Mouse (Mus musculus): Measurements from ENCODE around the gene Ltb4r1. TPM values are rescaled to one million over a fixed set of nuclear protein-coding genes. Genes with fewer than 3 reads are reported as not detected.

Ltb4r1 gene
- under 1 TPM in 3 of 4 experiments, not detected in 1; 0.26 to 0.65 (median 0.53) TPM for total RNA-seq (2022)

DNA sequence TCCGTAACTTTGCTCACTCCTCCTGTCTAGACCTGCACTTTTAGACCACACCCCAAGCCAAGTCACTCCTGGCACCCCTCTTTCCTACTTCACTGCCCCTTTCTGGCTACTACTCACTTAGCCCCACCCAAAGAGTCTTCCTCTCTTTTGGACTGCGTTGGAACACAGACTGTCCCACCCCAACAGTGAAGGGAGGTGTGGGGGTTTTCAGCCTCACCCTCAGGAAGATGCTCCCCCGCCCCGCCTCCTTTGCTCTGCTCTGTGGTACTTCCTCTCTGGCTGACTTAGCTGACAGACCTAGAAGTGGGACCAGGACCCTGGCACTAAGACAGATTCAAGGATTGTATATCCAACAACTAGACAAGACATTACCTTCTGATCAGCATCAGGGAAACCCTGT, at the start of gene Ltb4r1:
TSS of gene Ltb4r1 (plus strand) at position 267 of the 400 bp plus-strand sequence.
- DNase-seq (ENCODE audit: low spot score in 2 of 2) = no peak

DNA sequence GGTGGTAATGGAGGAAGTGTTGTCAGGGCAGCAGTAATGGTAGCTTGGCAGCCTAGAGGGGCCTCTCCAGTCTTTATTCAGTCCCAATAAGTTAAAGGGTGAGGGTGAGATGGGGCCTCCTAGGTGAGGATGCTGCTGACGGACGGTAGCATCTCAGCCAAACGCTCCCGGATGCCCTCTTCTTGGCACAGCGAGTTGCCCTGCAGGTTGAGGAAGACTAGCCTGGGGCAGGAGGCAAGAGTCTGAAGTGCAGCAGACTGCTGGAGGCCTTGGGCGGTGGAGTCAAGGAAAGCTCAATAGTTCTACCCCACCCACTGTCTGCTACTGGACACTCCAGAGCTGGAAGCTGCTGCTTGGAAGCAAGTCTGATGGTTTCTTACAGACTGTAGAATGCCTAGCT, 49.5 kb upstream of the Ltb4r1 start:
- DNase-seq (ENCODE audit: low spot score in 2 of 2) = no peak

DNA sequence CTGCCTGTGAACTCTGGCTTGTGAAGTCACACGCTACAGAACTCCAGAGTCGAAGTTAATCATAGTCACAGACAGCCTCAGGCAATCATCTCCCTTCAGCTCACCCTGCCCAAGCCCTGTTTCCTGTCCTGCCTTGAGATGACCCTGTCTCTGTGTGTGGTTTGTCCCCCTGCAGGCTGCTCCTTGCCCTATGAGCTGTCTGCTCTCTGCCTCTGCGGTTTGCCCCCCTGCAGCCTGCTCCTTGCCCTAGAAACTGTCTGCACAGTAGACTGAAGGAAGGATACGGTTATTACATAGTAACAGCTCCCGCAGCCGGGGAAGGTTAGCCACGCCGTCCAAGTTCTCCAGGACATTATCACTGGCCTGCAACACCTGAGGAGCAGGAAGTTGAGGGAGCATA, 48.9 kb upstream of the Ltb4r1 start:
- no peak for DNase-seq (ENCODE audit: low spot score in 2 of 2)

DNA sequence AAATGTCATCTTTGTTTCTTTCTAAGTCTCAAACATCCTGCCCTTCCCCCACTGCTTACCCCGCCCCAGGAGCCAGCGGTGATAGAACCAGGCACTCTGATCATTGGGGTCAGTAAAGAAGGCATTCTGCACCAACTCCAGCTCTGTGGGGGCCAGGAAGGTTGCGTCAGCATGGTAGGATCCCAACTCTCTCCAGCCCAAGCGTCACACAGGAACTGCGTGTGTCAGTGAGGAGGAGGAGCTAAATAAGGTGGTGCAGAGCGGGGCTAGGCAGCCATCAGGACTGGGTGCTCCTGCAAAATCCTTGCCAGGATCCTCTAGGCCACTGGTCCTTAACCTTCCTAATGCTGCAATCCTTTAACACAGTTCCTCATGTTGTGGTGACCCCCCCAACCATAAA, 46.0 kb upstream of the Ltb4r1 start:
- no peak for DNase-seq (ENCODE audit: low spot score in 2 of 2)

DNA sequence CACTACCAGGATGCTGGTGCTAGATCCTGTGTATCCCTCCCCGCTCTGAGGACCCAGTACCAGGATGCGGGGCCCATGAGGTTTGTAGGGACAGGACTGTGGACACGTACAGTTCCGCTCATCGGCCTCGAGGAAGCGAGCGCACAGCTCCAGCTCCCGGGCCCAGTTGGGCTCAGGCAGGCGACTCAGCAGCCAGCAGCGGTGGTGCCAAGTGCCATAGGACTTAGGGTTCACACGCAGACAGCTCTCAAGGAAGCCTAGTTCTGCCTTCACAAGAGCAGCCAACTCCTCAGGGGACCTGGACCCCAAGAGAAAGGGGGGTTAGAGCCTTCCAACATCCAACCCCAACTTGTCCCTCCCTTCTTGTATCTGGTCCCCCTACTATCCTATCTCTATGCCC, 45.1 kb upstream of the Ltb4r1 start:
- no peak for DNase-seq (ENCODE audit: low spot score in 2 of 2)

DNA sequence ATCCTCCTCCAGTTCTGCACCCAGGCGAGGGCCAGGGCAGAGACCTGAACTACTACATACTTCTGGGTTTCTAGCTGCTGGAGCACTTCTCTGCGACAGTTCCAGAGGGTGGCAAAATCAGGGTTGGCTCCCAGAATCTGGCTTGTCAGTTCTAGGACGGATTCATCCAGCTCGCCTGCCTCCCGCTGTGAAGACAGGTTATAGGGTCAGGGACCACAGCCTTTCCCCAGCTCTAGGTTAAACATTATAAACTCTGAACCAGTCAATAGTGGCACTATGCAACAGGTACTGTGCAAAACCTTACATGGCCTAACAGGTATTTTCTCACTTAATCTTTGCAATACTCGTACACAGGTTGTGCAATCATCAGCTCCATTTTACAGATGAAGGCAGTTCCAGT, 44.7 kb upstream of the Ltb4r1 start:
- no peak for DNase-seq (ENCODE audit: low spot score in 2 of 2)

DNA sequence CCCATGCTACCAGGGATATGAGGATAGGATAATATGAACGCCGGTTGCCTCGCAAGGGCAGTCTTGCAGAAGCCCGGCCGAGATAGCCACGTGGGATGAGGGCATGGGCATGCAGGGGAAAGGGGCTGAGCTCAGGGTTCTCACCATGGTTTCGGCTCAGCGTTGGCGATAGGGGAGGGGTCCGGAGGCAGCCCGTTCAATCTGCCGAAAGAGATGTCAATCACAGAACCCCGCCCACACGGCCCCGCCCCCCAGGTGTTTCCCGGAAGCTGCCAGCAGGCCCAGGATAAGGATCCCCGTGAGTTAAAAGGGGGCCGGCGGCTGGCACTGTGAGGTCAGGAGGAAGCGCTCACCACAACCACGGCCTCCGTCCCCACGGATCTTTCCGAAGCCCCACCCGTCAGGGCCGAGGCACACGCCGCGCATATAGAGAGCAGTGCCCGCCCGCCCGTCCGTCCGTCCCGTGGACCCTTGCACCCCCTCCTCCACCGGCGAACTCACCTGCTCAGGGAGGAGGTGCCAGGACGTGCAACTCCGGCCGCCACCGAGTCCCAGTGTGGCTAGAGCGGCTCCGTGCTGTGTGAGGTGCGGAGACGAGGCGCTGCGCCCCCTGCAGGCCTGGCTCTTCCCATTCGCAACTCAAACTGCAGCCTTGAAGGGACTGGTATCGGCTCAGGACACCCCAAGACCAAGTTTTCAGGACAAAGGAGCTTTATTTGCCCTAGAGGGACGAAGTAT, 43.9 kb upstream of the Ltb4r1 start, which contains the start of gene Rabggta:
TSS of gene Rabggta (minus strand) at position 564 of the 738 bp plus-strand sequence.
- peak; percentile 85 to 92 for DNase-seq (ENCODE audit: low spot score in 2 of 2)

DNA sequence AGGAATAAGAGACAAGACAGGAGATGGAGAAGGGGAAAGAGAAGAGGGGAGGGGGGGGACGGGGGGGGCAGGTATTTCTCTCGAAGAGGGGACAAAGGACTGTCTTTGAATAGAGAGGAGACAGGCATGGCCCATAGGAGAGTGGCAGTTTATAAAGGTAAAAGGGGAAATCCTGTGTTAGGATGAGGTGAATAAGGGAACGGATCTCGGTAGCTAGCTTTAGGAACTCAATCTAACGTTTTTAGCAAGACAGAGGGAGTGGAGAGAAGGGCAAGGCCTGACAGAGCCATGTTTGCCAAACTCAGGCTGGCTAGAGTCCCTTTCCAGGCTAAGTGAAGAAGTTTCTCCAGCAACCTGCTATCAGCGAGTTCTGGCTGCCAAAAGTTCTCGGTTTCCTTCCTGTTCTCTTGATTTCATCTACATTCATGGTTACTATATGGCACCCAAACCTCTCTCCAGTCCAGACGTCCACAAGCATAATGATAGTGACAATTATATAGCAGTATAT, 43.3 kb upstream of the Ltb4r1 start:
- no peak for DNase-seq (ENCODE audit: low spot score in 2 of 2)

DNA sequence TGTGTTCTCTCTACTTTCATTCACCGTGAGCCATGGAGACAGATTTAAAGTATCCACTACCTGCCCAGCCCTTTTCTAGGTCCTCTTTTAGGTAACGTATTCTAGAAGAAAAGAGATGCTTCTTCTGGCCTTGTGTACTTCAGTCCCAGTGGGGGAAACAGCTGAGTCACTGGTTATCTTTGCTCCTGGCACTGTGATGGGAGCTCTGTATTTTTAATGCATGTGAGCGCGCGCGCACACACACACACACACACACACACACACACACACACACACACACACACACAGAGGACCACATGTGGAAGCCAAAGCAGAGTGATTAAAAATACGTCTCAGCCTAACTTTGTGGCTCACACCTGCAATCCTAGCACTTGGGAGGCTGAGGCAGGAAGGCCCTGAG, 42.3 kb upstream of the Ltb4r1 start:
- no peak for DNase-seq (ENCODE audit: low spot score in 2 of 2)

DNA sequence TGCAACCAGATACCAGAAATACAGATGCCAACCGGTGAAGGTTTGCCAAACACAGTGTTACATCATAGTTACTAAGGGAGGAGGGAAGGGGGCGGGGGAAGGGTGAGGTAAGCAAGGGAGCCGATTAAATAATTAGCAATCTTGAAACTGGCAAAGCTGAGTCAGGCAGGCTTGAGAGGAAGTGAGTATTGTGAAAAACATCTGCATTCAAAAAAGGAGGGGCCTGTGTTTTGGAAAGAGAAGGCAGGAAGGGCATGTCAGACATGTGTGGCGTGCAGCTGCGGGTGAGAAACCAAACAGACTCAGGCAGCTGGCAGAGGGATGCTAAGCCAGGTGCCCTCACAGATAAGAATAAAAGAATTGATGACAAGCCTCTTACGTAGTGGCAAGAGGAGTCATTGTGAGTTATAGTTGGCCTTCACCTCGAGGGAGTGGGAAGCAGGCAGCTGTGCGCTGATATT, 41.3 kb upstream of the Ltb4r1 start:
- no peak for DNase-seq (ENCODE audit: low spot score in 2 of 2)

DNA sequence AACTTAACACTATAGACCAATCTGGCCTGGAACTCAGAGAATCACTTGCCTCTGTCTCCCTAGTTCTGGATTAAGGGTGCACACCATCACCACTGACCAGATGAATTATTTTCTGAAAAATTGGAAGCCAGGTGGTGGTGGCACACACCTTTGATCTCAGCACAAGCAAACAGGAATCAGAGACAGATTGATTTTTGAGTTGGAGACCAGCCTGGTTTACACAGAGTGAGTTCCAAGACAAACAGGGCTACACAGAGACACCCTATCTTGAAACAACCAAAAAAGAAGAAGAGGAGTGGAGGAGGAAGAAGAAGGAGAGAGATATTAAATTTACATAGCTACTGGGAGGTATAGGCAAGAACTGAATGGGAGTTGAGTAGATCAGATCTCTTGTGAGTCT, 39.5 kb upstream of the Ltb4r1 start:
- no peak for DNase-seq (ENCODE audit: low spot score in 2 of 2)

DNA sequence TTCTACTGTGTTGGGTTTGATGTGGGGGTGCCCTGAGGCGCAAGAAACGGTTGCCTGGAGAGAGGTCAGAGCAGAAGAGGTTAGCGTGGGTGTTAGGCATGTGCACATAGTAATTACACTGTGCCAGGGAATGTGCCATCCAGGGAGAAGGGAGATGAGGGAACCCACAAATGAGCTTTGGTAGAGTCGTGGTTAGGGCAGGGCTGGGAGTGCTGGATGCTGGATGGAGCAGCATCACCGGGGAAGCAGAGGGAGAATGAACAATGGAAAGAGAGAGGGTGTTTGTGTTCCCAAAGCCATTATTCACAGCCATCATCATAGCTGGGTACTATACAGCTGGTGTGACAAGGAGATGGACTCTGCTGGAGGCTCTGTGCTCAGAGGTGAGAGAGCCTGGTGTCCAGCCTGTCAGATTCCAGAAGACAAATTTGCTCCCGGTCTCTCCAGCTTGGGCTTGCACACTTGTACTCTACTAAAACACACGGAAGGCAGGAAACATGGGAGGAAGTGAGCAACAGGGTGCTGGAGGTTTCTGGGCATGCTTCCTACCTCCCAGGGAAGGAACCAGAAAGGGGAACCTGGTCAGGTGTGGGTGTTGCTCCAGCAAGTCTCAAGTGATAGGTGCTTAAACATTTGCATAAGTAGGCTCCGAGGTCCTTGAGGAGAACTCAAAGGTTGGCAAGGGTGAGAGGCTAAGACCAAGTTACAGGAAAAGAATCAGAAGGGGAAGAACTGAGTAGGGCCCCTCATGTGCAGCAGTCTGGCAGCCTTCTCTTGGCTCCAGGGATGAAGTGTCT, 37.7 kb upstream of the Ltb4r1 start:
- no peak for DNase-seq (ENCODE audit: low spot score in 2 of 2)

DNA sequence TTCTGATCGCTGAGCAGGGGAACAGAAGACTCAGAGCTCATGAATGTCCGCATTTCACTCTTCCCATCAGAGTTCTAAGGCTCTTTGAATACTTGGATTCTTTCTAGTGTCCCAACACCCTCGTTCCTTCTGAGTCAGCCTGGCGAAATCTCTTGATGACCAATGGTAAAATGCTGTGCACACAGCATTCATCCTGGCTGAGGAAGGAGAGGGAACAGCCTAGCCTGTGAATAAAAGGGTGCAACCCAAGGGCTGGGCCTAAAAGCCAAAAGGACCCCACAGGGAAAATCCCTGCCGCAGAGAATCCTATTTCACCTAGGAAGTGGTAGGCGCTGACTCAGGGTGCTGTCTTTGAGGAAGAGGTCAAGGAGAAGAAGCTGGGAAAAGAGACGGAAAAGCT, 35.6 kb upstream of the Ltb4r1 start:
- DNase-seq (ENCODE audit: low spot score in 2 of 2) = no peak

DNA sequence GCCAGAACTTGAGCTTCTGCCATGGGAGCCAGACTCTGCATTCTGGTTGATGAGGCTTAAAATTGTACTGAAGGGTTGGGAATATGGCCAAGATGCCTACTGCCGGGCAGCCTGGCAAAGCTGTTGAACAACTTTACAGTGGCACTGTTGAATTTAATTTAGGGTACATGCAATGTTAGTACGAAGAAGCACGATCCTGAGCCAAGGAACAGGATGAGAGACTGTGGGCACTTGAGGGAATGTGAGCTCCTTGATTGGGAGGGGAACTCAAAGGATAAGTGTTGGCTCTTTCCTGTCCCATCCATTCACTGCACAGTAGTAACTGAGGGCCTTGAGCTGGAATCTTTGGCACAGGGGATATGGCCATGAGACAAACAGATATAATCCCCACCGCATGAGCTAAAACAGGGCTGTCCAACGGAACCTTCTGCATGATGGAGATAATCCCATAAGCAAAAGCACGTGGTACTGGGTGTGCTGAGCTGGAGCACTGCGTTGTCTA, 35.2 kb upstream of the Ltb4r1 start:
- peak in 1 of 2 experiments; percentile 28 for DNase-seq (ENCODE audit: low spot score in 2 of 2)

DNA sequence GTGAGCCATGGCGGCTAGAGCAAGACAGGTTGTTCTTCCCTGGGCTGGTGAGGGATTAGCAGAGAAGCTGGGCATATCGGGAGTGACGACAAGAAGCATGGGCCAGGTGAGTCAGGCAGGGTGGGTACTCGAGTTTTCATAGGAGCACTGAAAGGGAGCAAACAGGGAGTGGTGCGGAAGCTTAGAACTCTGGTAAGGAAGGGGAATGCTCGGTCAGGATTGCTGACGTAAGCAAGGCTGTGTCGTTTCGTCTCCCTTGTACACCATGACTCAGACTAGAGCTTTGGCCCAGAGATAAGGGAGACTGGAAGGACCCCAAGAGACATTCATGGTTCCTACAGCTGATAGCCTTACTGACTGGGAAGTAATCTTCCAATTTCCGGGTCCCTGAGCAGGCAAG, 31.9 kb upstream of the Ltb4r1 start:
- DNase-seq (ENCODE audit: low spot score in 2 of 2) = no peak

DNA sequence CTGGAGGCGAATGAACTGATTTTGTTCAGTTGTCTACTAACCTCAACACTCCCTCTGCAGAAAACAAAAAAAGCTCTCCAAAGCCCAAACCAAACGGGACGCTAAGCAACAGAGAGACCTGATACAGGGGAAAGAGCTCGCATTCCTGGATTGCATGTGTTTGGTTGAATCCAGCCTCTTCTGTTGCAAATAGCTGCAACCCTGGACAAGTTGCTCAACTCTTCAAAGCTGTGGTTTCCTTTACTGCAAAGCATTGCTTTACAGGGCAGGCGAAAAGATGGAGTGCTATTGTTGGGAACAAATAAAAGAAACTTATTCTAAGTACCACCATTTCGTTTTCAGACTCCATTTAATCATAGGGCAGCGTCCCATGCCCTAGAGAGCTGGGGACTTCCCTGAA, 30.9 kb upstream of the Ltb4r1 start:
- DNase-seq (ENCODE audit: low spot score in 2 of 2) = no peak

DNA sequence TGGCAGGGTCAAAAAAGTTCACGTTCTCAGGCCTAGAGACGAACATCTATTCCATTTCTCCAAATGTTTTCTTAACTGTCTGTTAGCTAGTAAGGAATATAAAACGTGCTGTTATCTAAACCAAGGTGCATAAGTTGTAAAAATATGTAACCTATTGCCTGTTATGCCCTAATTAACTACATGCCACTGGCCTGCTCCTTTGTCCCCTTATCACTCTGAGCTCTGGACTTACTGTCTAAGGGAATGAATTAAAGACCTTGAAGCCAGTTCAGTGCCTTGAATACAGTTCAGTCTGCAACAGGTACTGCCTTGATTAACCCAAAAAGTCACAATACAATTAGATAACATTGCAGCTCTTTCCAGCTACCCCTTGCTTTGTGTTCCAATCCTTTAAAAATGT, 30.4 kb upstream of the Ltb4r1 start:
- DNase-seq (ENCODE audit: low spot score in 2 of 2) = no peak

DNA sequence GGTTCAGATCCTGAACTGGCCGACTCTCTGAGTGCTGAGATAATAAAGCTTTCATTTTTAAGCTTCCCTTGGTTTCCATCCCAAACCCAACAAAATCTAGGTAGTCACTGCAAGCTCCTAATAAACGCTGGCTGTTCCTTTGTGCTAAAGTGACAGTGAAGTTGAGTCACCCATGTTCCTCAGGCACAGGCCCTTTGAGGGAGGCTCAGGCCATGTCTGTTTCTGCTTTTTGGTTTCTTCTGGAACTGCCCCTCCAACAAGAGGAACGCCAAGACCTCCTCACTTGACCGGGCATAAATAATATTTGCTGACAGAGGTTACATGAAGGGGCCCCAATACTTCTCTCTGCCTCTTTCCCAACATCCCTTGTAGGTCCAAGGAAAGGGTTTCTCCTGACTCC, 30.0 kb upstream of the Ltb4r1 start:
- no peak for DNase-seq (ENCODE audit: low spot score in 2 of 2)

DNA sequence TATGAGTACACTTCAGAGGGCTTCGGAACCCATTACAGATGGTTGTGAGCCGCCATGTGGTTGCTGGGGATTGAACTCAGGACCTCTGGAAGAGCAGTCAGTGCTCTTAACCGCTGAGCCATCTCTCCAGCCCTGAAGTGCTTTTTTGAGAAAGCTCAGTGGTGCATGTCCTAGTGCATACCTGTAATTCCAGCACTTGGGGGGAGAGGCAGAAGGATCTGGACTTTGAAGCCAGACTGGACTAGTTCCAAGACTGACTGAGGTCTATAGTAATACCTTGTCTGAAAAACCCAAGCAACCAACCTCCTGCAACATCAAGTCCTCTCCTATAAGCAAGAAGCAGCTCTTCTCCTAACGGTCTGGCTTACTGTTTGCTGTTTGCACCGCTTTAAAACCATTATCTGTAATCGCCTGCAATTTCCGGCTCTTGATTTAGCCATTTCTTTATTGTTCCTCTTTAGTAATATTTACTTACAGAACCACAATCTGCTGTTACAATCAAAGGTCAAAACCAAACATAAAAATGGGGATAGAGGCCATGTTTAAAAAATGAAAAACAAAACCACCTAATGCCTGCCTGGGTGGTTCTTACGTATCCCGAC, 28.6 kb upstream of the Ltb4r1 start:
- DNase-seq (ENCODE audit: low spot score in 2 of 2) = no peak

DNA sequence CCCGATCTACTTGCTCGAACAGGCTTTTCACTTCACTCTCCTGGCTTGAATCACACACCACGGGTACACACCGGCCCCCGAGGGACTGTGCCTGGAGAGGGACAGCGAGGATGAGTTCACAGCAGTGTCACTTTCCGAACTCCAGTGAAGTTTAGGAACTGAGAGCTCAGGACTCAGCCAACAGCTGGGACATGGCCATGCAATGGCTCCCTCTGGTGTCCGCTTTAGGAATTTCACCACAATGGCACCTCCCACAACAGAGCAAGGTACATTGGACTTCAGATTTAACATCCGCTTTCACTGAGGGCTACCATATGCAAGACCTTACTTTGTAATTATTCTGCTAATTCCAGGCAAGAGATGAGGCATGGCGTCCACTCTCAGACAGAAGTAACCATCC, 22.1 kb upstream of the Ltb4r1 start:
- DNase-seq (ENCODE audit: low spot score in 2 of 2) = peak in 1 of 2 experiments; percentile 81

DNA sequence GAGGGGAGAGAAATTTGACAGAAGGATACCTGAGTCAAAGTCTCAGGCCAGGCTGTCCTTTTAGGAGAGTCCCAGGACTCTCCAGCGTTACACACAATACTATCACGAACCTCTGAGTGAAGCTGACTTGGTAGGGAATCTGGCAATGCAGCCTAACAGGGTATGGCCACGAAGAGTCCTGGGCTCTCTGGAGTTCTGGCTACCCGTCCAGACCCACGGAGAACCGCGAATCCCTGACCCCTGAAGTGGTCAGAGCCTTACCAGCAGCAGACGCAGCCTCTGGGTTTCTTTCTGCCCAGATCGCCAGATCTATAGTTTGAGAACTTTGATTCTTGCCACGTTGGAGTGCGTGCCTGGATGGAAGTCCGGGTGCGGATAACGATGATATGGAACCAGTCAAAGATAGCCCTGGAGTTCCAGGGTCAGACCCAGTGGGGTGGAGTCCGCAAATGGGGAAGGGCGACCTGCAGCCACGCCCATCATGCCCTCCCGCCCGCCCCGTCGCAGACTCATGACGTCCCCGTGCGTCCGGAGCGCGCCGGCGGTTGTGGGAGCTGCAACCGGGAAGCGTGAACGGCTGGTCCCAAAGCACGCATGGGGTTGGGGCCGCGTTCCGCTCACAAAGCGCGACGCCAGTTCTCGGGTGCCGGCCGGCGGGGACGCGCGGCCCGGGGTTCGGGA, 20.4 kb upstream of the Ltb4r1 start, which contains the start of the genes Dhrs1 and Nop9:
TSS of gene Dhrs1 (minus strand) at position 511 of the 681 bp plus-strand sequence.
TSS of gene Nop9 (plus strand) at position 514 of the 681 bp plus-strand sequence.
- DNase-seq (ENCODE audit: low spot score in 2 of 2) = peak; percentile 74 to 75
